Mouse (Mus musculus) embryonic stem cell, embryonic (primary cell): ENCODE results near the gene Ak5.

ENCODE experiments used
- CTCF ChIA-PET, 4 experiments: fragments of 300-600 bp in 2 of 4; fragments of 350-600 bp in 2 of 4; sonication (Branson Sonifier 250); formaldehyde crosslinking; loops; one replicate each; lab custom pipeline; 2022; ENCODE audit warnings: inconsistent platforms in 2 of 4; lab: Charles Lee
- POLR2A ChIA-PET, 4 experiments: fragments of 300-600 bp in 2 of 4; fragments of 350-600 bp in 2 of 4; sonication (Branson Sonifier 250); formaldehyde crosslinking; loops; one replicate each; lab custom pipeline; 2022; ENCODE audit warnings: antibody characterized with exemption in 4 of 4, inconsistent platforms in 1 of 4; lab: Charles Lee

The Ak5 gene

GRCm38 (mm10) chr3:152457308-152458035, 210.7 kb downstream of the Ak5 start:
- CTCF ChIA-PET = no interaction called here
- POLR2A ChIA-PET = interaction anchor here in 1 of 4 experiments (0.7 to 1.7 kb wide), 3 partner anchors 12 to 20 kb away, joined by 3 to 6 read pairs (median 6); no protein-coding TSS in a partner anchor

- ChIA-PET CTCF (no interaction called here), POLR2A (interaction anchor here in 2 of 4 experiments (0.9 to 1.1 kb wide), 4 partner anchors 17 to 47 kb away, joined by 3 to 5 read pairs (median 4); no protein-coding TSS in a partner anchor)
Measured at GRCm38 (mm10) chr3:152453163-152453562, 215.0 kb downstream of the Ak5 start.

- CTCF ChIA-PET = no interaction called here
- POLR2A ChIA-PET = interaction anchor here in 1 of 4 experiments (1.0 to 2.1 kb wide), 7 partner anchors 9 to 51 kb away, joined by 3 to 6 read pairs (median 3); partner anchors contain the start of gene Zzz3
Measured at GRCm38 (mm10) chr3:152446966-152447365, 221.2 kb downstream of the Ak5 start.

GRCm38 (mm10) chr3:152444114-152444513, 224.0 kb downstream of the Ak5 start:
- ChIA-PET POLR2A (interaction anchor here in 1 of 4 experiments (0.9 to 2.4 kb wide), 4 partner anchors 25 to 274 kb away, joined by 3 to 10 read pairs (median 4); partner anchors contain the start of gene Zzz3), CTCF (interaction anchor here in 2 of 4 experiments (0.6 to 0.9 kb wide), 2 partner anchors 30 to 1925 kb away, joined by 4 to 10 read pairs; no protein-coding TSS in a partner anchor)

- CTCF ChIA-PET = no interaction called here
Measured at GRCm38 (mm10) chr3:152442795-152443194, 225.4 kb downstream of the Ak5 start.

GRCm38 (mm10) chr3:152438068-152438467, 230.1 kb downstream of the Ak5 start:
- CTCF ChIA-PET = interaction anchor here in 3 of 4 experiments (0.6 to 1.4 kb wide), 3 partner anchors 20 to 37 kb away, joined by 3 read pairs; no protein-coding TSS in a partner anchor
- POLR2A ChIA-PET = interaction anchor here in 2 of 4 experiments (1.2 to 2.5 kb wide), 6 partner anchors 16 to 43 kb away, joined by 4 to 7 read pairs (median 5); partner anchors contain the start of gene Zzz3 (in 1 of the 2)

More at GRCm38 (mm10) chr3:152442795-152443194, 225.4 kb downstream of the Ak5 start:
- POLR2A ChIA-PET = interaction anchor here in 2 of 4 experiments (1.2 to 2.4 kb wide), 4 partner anchors 14 to 37 kb away, joined by 3 to 10 read pairs (median 5); no protein-coding TSS in a partner anchor

GRCm38 (mm10) chr3:152435590-152435989, 232.6 kb downstream of the Ak5 start:
- ChIA-PET POLR2A (interaction anchor here in 2 of 4 experiments (0.8 to 2.5 kb wide), 9 partner anchors 8 to 35 kb away, joined by 3 to 11 read pairs (median 3); no protein-coding TSS in a partner anchor), CTCF (no interaction called here)

GRCm38 (mm10) chr3:152432677-152433076, 235.5 kb downstream of the Ak5 start:
- CTCF ChIA-PET = no interaction called here
- POLR2A ChIA-PET = interaction anchor here in 1 of 4 experiments (1.3 kb wide), 1 partner anchor 19 kb away, joined by 4 read pairs; no protein-coding TSS in a partner anchor

- CTCF ChIA-PET = no interaction called here
- POLR2A ChIA-PET = interaction anchor here in 2 of 4 experiments (0.9 to 1.3 kb wide), 2 partner anchors 12 to 33 kb away, joined by 3 read pairs; no protein-coding TSS in a partner anchor
Measured at GRCm38 (mm10) chr3:152428925-152429324, 239.2 kb downstream of the Ak5 start.
